Mouse (Mus musculus): ENCODE results near the gene Cul4a. TPM values are rescaled to one million over a fixed set of nuclear protein-coding genes. Genes with fewer than 3 reads are reported as not detected.

The Cul4a gene
- 68.0 and 75.3 TPM in 2 replicates for polyA plus RNA-seq (2012; rRNA removed)

GRCm38 (mm10) chr8:13105087-13105881 is at the start of gene Cul4a, which contains the start of gene Pcid2:
Gene Cul4a, plus strand, starts transcription at chr8:13105621.
Gene Pcid2, minus strand, starts transcription at chr8:13105459.

GRCm38 (mm10) chr8:13060441-13061150 is 44.8 kb upstream of the Cul4a start, which contains the start of gene Proz:
Gene Proz, plus strand, starts transcription at chr8:13060914.

GRCm38 (mm10) chr8:13158718-13159376 is 53.4 kb downstream of the Cul4a start, which contains the start of gene Lamp1:
Gene Lamp1, plus strand, starts transcription at chr8:13159161.

Other genes starting within 250 kb of the Cul4a start
- gene Mcf2l, start 231.8 kb upstream of the Cul4a start, polyA plus RNA-seq (2012; rRNA removed): 7.7 and 8.7 TPM in 2 replicates
- gene F7, start 79.6 kb upstream of the Cul4a start, polyA plus RNA-seq (2012; rRNA removed): 0.64 and 0.67 TPM in 2 replicates
- 0.76 and 1.3 TPM in 2 replicates for gene F10, start 68.3 kb upstream of the Cul4a start, polyA plus RNA-seq (2012; rRNA removed)
- 0.47 and 1.4 TPM in 2 replicates for gene Proz, start 44.7 kb upstream of the Cul4a start, polyA plus RNA-seq (2012; rRNA removed)
- gene Pcid2, start 162 bp upstream of the Cul4a start, polyA plus RNA-seq (2012; rRNA removed): 34.8 and 35.7 TPM in 2 replicates
- gene Lamp1, start 53.5 kb downstream of the Cul4a start, polyA plus RNA-seq (2012; rRNA removed): 665 and 756 TPM in 2 replicates
- gene Grtp1, start 95.0 kb downstream of the Cul4a start, polyA plus RNA-seq (2012; rRNA removed): 11.2 and 15.4 TPM in 2 replicates
- gene Adprhl1, start 148.5 kb downstream of the Cul4a start, polyA plus RNA-seq (2012; rRNA removed): 0.06 and 0.08 TPM in 2 replicates
- gene Dcun1d2, start 182.5 kb downstream of the Cul4a start, polyA plus RNA-seq (2012; rRNA removed): 27.7 and 31.3 TPM in 2 replicates
- gene Tmco3, start 182.6 kb downstream of the Cul4a start, polyA plus RNA-seq (2012; rRNA removed): 46.9 and 49.3 TPM in 2 replicates
- 44.8 and 56.2 TPM in 2 replicates for gene Tfdp1, start 233.1 kb downstream of the Cul4a start, polyA plus RNA-seq (2012; rRNA removed)

Measured in ovary, adult 2 months (tissue).